Comparison of ENCODE assay signal across 8 mouse cellular contexts in the genomic region with DNA sequence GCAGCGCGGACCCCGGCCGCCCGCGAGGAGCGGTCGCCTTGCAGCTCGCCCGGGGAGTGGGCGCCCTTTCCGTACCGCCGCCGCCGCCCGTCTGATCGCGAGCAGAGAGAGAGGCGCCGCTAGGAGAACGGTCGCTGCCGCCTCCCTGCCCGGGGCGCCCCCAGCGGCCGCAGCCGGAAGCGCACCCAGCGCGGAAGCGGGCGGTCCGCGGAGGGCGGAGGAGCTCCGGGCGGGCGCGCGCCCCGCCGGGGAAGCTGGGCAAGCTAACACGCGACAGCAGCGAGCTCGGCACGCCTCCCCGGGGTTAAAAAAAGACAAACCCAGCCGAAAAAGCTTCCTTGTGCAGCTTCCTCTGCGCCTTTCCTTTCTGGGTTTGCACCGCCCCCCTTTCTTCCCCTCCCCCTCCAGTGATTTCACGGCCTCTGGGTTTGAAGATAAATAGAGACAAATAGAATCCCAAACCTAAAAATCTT. TPM values are rescaled to one million over a fixed set of nuclear protein-coding genes. Genes with fewer than 3 reads are reported as not detected.
DNase-seq lines count a peak whose midpoint lies in the region; ATAC-seq lines count a peak whose summit lies in the region.

A gene (minus strand): TSS at position 93 of the 473 bp plus-strand sequence.

- H3K4me3 ChIP-seq in hindbrain, embryonic 15.5 days: peak within 1 kb of the TSS; percentile 91

- H3K9ac ChIP-seq in hindbrain, embryonic 15.5 days: peak within 1 kb of the TSS; percentile 83

- DNase-seq in cerebellum, postnatal 4 days (ENCODE audit: low spot score in 2 of 2): peak; percentile 81 to 91
- DNase-seq in gastrocnemius, adult 18-20 months (ENCODE audit: low spot score): peak; percentile 85
- peak; percentile 68 to 78 for DNase-seq in left cerebral cortex, adult 8-10 months (ENCODE audit: low spot score in 2 of 2)
- DNase-seq in right cerebral cortex, adult 18-20 months: peak; percentile 87
- peak; percentile 90 for DNase-seq in urinary bladder, adult 2 months (ENCODE audit: low spot score)

- H3K36me3 ChIP-seq in hindbrain, embryonic 15.5 days: no peaks in the 10 kb centered on the region

- no peaks in the 10 kb centered on the region for H3K27me3 ChIP-seq in hindbrain, embryonic 15.5 days

- no peaks in the 10 kb centered on the region for H3K9me3 ChIP-seq in hindbrain, embryonic 15.5 days

- WGBS in hindbrain, embryonic 15.5 days: under 1% methylated on average over 46 of the region's 54 CpGs

- ATAC-seq in activated CD4-positive, CD25-positive, alpha-beta regulatory T cell, adult 4 months: peak; percentile 85
- ATAC-seq in hindbrain, embryonic 15.5 days (ENCODE audit: low FRiP score, low read depth): peak; percentile 86
- ATAC-seq in megakaryocyte, adult 5-6 weeks (ENCODE audit: poor library complexity, severe bottlenecking): peak; percentile 84

- peak within 1 kb of the TSS; percentile 78 for H3K4me2 ChIP-seq in hindbrain, embryonic 15.5 days

- peaks cover 40% of the 10 kb centered on the region for H3K4me1 ChIP-seq in hindbrain, embryonic 15.5 days (replicated peaks)

- peak within 1 kb of the TSS; percentile 91 for H3K27ac ChIP-seq in hindbrain, embryonic 15.5 days (replicated peaks)

RNA-seq across cellular contexts. Expression of the gene that starts here (rescaled TPM):
- polyA plus RNA-seq in activated CD4-positive, CD25-positive, alpha-beta regulatory T cell, adult 4 months (2017; shearing (Covaris generic)): 1 to 10 TPM; 3.2 to 4.4 TPM
- 1 to 10 TPM; 5.2 to 6.1 TPM for total RNA-seq in gastrocnemius, adult 18-20 months (2021)
- 25.1 and 25.6 TPM in 2 replicates for polyA plus RNA-seq in hindbrain, embryonic 15.5 days (2015; fragmentation: Nextera tagmentation; extraction: Ambion mirVana)
- total RNA-seq in left cerebral cortex, adult 8-10 months (2022): 10 to 100 TPM; 39.1 to 42.0 (median 40.4) TPM
- 30.7 and 33.5 TPM in 2 replicates for total RNA-seq in megakaryocyte, adult 5-6 weeks (2015)
- total RNA-seq in megakaryocyte, adult 5-6 weeks (2017): 41.3 and 42.0 TPM in 2 replicates
- 16.0 and 23.9 TPM in 2 replicates for polyA plus RNA-seq in urinary bladder, adult 2 months (2012; rRNA removed)

Comparison
In these comparisons a context has a peak if more than half of its experiments do, and no peak if none do; other contexts are left out.
1. Peak in every context shown above with its lines: DNase-seq, ATAC-seq, H3K4me3 ChIP-seq and H3K27ac ChIP-seq.
2. RNA of the gene that starts here (total RNA-seq): 30.7 to 42.0 TPM in megakaryocyte, adult 5-6 weeks and 39.1 to 42.0 TPM in left cerebral cortex, adult 8-10 months; 5.2 to 6.1 TPM in gastrocnemius, adult 18-20 months; every median in the first group is over 4 times any median in the second.